Mouse (Mus musculus): ENCODE data around the gene Slc16a13. TPM values are rescaled to one million over a fixed set of nuclear protein-coding genes. Genes with fewer than 3 reads are reported as not detected.
"Not testable (repeated sequence)": the region's sequence is repeated elsewhere in the genome, so short reads cannot be mapped to it uniquely, and the experiment has no call there.

Slc16a13 gene
- total RNA-seq, 2 experiments from 2014 or later, result 6.3 to 6.5 TPM

DNA sequence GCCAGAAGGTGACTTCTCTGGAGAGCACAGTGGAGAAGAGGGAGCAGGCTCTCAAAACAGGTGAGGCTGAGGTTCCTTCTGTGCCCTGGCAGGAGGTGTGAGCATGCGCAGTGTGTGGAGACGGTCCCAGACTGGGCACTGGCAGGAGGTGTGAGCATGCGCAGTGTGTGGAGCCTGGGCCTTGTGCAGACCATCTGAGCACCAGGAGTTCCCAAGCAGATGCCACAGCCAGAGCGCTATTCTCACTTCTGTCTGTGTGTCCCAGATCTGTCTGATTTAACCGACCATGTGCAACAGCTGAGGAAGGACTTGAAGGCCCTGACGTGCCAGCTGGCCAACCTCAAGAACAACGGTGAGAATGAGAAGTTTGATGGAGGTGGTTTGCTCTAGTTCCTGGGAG is 51.4 kb downstream of the Slc16a13 start:
- DNase-seq, result not testable (repeated sequence)

GRCm38 (mm10) chr11:70168136-70168535 is 52.7 kb downstream of the Slc16a13 start:
- no peak for DNase-seq

Small RNA genes lying within 50 kb of the gene (microRNA-seq; reads per million reads assigned to microRNA genes)
- gene Mir195a, result 646 to 4,531 reads per million in 2 experiments
- gene Mir497, result 0 reads per million in 2 experiments
- 0 reads per million in 2 experiments for gene Mir497b

Other genes starting within 250 kb of the Slc16a13 start
- 100 to 1,000 TPM; 132 to 144 TPM for gene Ctdnep1, start 239.9 kb downstream of the Slc16a13 start, total RNA-seq (2021)
- 10 to 100 TPM; 63.1 to 64.6 TPM for gene Elp5, start 238.5 kb downstream of the Slc16a13 start, total RNA-seq (2021)
- gene Gabarap, start 229.9 kb downstream of the Slc16a13 start, total RNA-seq (2021), result 100 to 1,000 TPM; 271 TPM
- gene Phf23, start 225.3 kb downstream of the Slc16a13 start, total RNA-seq (2021), result 10 to 100 TPM; 25.0 to 30.3 TPM
- gene Dvl2, start 220.5 kb downstream of the Slc16a13 start, total RNA-seq (2021), result 10 to 100 TPM; 13.1 to 14.0 TPM
- gene Acadvl, start 205.7 kb downstream of the Slc16a13 start, total RNA-seq (2021), result 100 to 1,000 TPM; 862 to 957 TPM
- gene Dlg4, start 204.1 kb downstream of the Slc16a13 start, total RNA-seq (2021), result 10 to 100 TPM; 13.2 to 15.5 TPM
- not detected for gene Asgr1, start 167.0 kb downstream of the Slc16a13 start, total RNA-seq (2021)
- not detected for gene Asgr2, start 128.4 kb downstream of the Slc16a13 start, total RNA-seq (2021)
- gene Mgl2, start 90.7 kb downstream of the Slc16a13 start, total RNA-seq (2021), result under 1 TPM; 0.29 to 0.50 TPM
- gene Clec10a, start 64.9 kb downstream of the Slc16a13 start, total RNA-seq (2021), result under 1 TPM; 0.60 to 0.99 TPM
- gene Slc16a11, start 8.3 kb downstream of the Slc16a13 start, total RNA-seq (2021), result under 1 TPM in 1 of 2 experiments, not detected in 1; 0.43 TPM
- 10 to 100 TPM; 47.0 to 53.6 TPM for gene Bcl6b, start 8.7 kb upstream of the Slc16a13 start, total RNA-seq (2021)
- 10 to 100 TPM; 72.3 to 79.4 TPM for gene 0610010K14Rik, start 16.9 kb upstream of the Slc16a13 start, total RNA-seq (2021)
- 1 to 10 TPM; 2.4 to 2.6 TPM for gene Gm21988, start 18.8 kb upstream of the Slc16a13 start, total RNA-seq (2021)
- 10 to 100 TPM; 95.8 to 96.1 TPM for gene Rnasek, start 18.8 kb upstream of the Slc16a13 start, total RNA-seq (2021)
- gene Alox12, start 34.3 kb upstream of the Slc16a13 start, total RNA-seq (2021), result 1 to 10 TPM; 2.8 to 3.0 TPM
- gene Alox12e, start 101.6 kb upstream of the Slc16a13 start, total RNA-seq (2021), result under 1 TPM in 1 of 2 experiments, not detected in 1; 0.20 TPM
- under 1 TPM; 0.19 to 0.52 TPM for gene Alox15, start 131.0 kb upstream of the Slc16a13 start, total RNA-seq (2021)
- gene Pelp1, start 189.0 kb upstream of the Slc16a13 start, total RNA-seq (2021), result 10 to 100 TPM; 25.6 to 27.9 TPM
- gene Arrb2, start 211.6 kb upstream of the Slc16a13 start, total RNA-seq (2021), result 10 to 100 TPM; 12.0 to 12.7 TPM
- gene Med11, start 230.9 kb upstream of the Slc16a13 start, total RNA-seq (2021), result 10 to 100 TPM; 12.3 to 13.2 TPM
- gene Zmynd15, start 238.4 kb upstream of the Slc16a13 start, total RNA-seq (2021), result 1 to 10 TPM in 1 of 2 experiments, under 1 TPM in 1; 0.92 to 2.0 TPM
- gene Cxcl16, start 238.9 kb upstream of the Slc16a13 start, total RNA-seq (2021), result 1 to 10 TPM; 6.2 to 6.5 TPM